31 mouse cellular contexts compared by ENCODE assay signal in the genomic region with DNA sequence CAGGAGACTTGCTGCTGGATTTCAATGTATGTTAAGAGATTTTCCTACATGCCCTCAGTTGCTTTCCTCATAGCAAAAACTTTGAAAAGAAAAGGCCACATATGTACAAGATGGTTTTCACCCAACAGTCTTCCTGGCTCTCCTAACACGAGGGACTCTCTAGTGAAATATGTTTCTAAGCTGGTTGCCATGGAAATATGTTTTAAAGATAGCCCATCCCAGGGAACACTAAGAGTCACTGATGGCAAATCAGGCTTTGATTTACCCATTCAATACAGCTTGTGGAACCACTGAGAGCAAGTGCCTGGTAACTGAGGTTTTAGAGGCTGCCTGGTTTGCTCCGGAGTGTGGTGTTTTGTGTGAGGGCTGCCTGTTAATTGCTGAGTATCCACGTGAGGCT.
DNase-seq lines count a peak whose midpoint lies in the region; ATAC-seq and TF ChIP-seq lines count a peak whose summit lies in the region.
"Had no signal": no experiment of that assay in that cellular context is flagged by ENCODE, and none has a peak within 500 bp of the region (broad histone marks: within the 10 kb centered on the region; RNA-seq: fewer than 3 reads in every experiment).

No protein-coding gene starts in this region.

- H3K9ac ChIP-seq in forebrain, embryonic 15.5 days (replicated peaks), result no peak overlapping the region
- no peak overlapping the region for H3K9ac ChIP-seq in forebrain, embryonic 12.5 days
- H3K9ac ChIP-seq in hindbrain, embryonic 11.5 days (ENCODE audit: low read depth, low read length), result no peak overlapping the region
- H3K9ac ChIP-seq: embryonic facial prominence, embryonic 12.5 days; kidney, embryonic 15.5 days; liver, embryonic 14.5 days; lung, embryonic 14.5 days; neural tube, embryonic 12.5 days; stomach, embryonic 15.5 days had no signal

- H3K4me2 ChIP-seq in forebrain, embryonic 15.5 days (replicated peaks), result no peak overlapping the region
- no peak overlapping the region for H3K4me2 ChIP-seq in forebrain, embryonic 12.5 days
- no peak overlapping the region for H3K4me2 ChIP-seq in hindbrain, embryonic 11.5 days (replicated peaks; ENCODE audit: low read depth, low read length)
- H3K4me2 ChIP-seq: embryonic facial prominence, embryonic 12.5 days; kidney, embryonic 15.5 days; lung, embryonic 14.5 days; neural tube, embryonic 12.5 days; stomach, embryonic 15.5 days had no signal

- TF ChIP-seq CTCF in layer of hippocampus, adult 2 months (conservative IDR thresholded peaks at IDR 0.05), result no peak

- ATAC-seq in forebrain, embryonic 15.5 days (replicated peaks), result 0 out of 2 replicates have a peak, but pooled peaks have one; percentile 26
- ATAC-seq in forebrain, embryonic 12.5 days (ENCODE audit: low FRiP score), result no peak
- ATAC-seq in hindbrain, embryonic 11.5 days (ENCODE audit: low FRiP score), result no peak
- ATAC-seq: activated CD4-positive, CD25-positive, alpha-beta regulatory T cell, adult 4 months; hindbrain, embryonic 16.5 days had no signal

- H3K4me1 ChIP-seq in forebrain, embryonic 15.5 days, result no peaks in the 10 kb centered on the region
- no peaks in the 10 kb centered on the region for H3K4me1 ChIP-seq in forebrain, embryonic 12.5 days
- no peaks in the 10 kb centered on the region for H3K4me1 ChIP-seq in hindbrain, embryonic 11.5 days (replicated peaks; ENCODE audit: control insufficient read depth, insufficient read depth, low read length)
- H3K4me1 ChIP-seq: embryonic facial prominence, embryonic 12.5 days; hindbrain, embryonic 10.5 days; kidney, embryonic 15.5 days; midbrain, embryonic 10.5 days; neural tube, embryonic 12.5 days; stomach, embryonic 15.5 days had no signal

- no peak overlapping the region for H3K4me3 ChIP-seq in forebrain, embryonic 15.5 days
- no peak overlapping the region for H3K4me3 ChIP-seq in forebrain, embryonic 12.5 days (replicated peaks)
- no peak overlapping the region for H3K4me3 ChIP-seq in layer of hippocampus, adult 2 months
- no peak overlapping the region for H3K4me3 ChIP-seq in hindbrain, embryonic 11.5 days (ENCODE audit: low read depth, low read length)
- H3K4me3 ChIP-seq: embryonic facial prominence, embryonic 12.5 days; hindbrain, embryonic 10.5 days; kidney, embryonic 15.5 days; midbrain, embryonic 10.5 days; myocyte; neural tube, embryonic 12.5 days; stomach, embryonic 15.5 days had no signal

- peak in 1 of 2 experiments; percentile 40 for DNase-seq in layer of hippocampus, adult 2 months (ENCODE audit: low spot score in 2 of 2)
- DNase-seq in layer of hippocampus, postnatal 25 days (ENCODE audit: extremely low spot score in 1 of 2, low spot score in 1 of 2), result no peak
- DNase-seq in right cerebral cortex, adult 2 months (ENCODE audit: low spot score in 2 of 2), result peak; percentile 10 to 13
- no peak for DNase-seq in right cerebral cortex, adult 18-20 months
- no peak for DNase-seq in hindbrain, embryonic 11.5 days (ENCODE audit: low spot score)
- DNase-seq: adrenal gland, adult 2 months; adrenal gland, postnatal 36 days; cerebellum, adult 8-10 months; cerebellum, postnatal 25 days; embryo, embryonic 11 days; gastrocnemius, postnatal 14 days; heart, postnatal 14 days; kidney, adult 18-20 months; kidney, postnatal 25 days; liver; lung, postnatal 14 days; thymus, postnatal 14 days had no signal

- whole genome bisulfite sequencing in forebrain, embryonic 15.5 days, result 43% methylated on average over 3 of the region's 3 CpGs
- 70% methylated on average over 3 of the region's 3 CpGs for WGBS in forebrain, embryonic 12.5 days
- WGBS in hindbrain, embryonic 11.5 days, result 61% methylated on average over 3 of the region's 3 CpGs

- no peaks in the 10 kb centered on the region for H3K9me3 ChIP-seq in forebrain, embryonic 15.5 days
- H3K9me3 ChIP-seq in forebrain, embryonic 12.5 days, result no peaks in the 10 kb centered on the region
- H3K9me3 ChIP-seq in hindbrain, embryonic 11.5 days (ENCODE audit: control insufficient read depth, low read length), result no peaks in the 10 kb centered on the region
- H3K9me3 ChIP-seq: embryonic facial prominence, embryonic 12.5 days; hindbrain, embryonic 10.5 days; kidney, embryonic 15.5 days; midbrain, embryonic 10.5 days; neural tube, embryonic 12.5 days; stomach, embryonic 15.5 days had no signal

- H3K27me3 ChIP-seq in forebrain, embryonic 15.5 days, result no peaks in the 10 kb centered on the region
- no peaks in the 10 kb centered on the region for H3K27me3 ChIP-seq in forebrain, embryonic 12.5 days
- no peaks in the 10 kb centered on the region for H3K27me3 ChIP-seq in hindbrain, embryonic 11.5 days (ENCODE audit: control insufficient read depth, insufficient read depth, low read length)
- H3K27me3 ChIP-seq: CH12.LX; embryonic facial prominence, embryonic 12.5 days; kidney, embryonic 15.5 days; neural tube, embryonic 12.5 days; stomach, embryonic 15.5 days had no signal

- no peaks in the 10 kb centered on the region for H3K36me3 ChIP-seq in forebrain, embryonic 15.5 days
- H3K36me3 ChIP-seq in forebrain, embryonic 12.5 days (replicated peaks), result no peaks in the 10 kb centered on the region
- H3K36me3 ChIP-seq in hindbrain, embryonic 11.5 days (ENCODE audit: control insufficient read depth, insufficient read depth, low read length), result no peaks in the 10 kb centered on the region
- H3K36me3 ChIP-seq: embryonic facial prominence, embryonic 12.5 days; hindbrain, embryonic 10.5 days; kidney, embryonic 15.5 days; midbrain, embryonic 10.5 days; neural tube, embryonic 12.5 days; stomach, embryonic 15.5 days had no signal

- no peak overlapping the region for H3K27ac ChIP-seq in forebrain, embryonic 15.5 days (replicated peaks)
- H3K27ac ChIP-seq in forebrain, embryonic 12.5 days, result no peak overlapping the region
- peak overlapping the region; percentile 74 for H3K27ac ChIP-seq in layer of hippocampus, adult 2 months
- H3K27ac ChIP-seq in hindbrain, embryonic 11.5 days (ENCODE audit: low read depth, low read length), result no peak overlapping the region
- H3K27ac ChIP-seq: embryonic facial prominence, embryonic 12.5 days; hindbrain, embryonic 10.5 days; kidney, embryonic 15.5 days; liver, embryonic 14.5 days; midbrain, embryonic 10.5 days; neural tube, embryonic 12.5 days; stomach, embryonic 15.5 days had no signal

Comparison
In these comparisons a context has a peak if more than half of its experiments do, and no peak if none do; other contexts are left out.
1. DNase-seq: peak in right cerebral cortex, adult 2 months (2 of 2); none in layer of hippocampus, postnatal 25 days (0 of 2), right cerebral cortex, adult 18-20 months (single experiment) and hindbrain, embryonic 11.5 days (single experiment).